Mouse (Mus musculus): ENCODE results near the gene Mrpl9.

The Mrpl9 gene

GRCm38 (mm10) chr3:94442951-94443596, at the start of gene Mrpl9:
Gene Mrpl9 (plus strand): TSS chr3:94443318.
- peak; percentile 94 for DNase-seq

GRCm38 (mm10) chr3:94396336-94396735, 46.8 kb upstream of the Mrpl9 start:
- DNase-seq, result no peak

DNA sequence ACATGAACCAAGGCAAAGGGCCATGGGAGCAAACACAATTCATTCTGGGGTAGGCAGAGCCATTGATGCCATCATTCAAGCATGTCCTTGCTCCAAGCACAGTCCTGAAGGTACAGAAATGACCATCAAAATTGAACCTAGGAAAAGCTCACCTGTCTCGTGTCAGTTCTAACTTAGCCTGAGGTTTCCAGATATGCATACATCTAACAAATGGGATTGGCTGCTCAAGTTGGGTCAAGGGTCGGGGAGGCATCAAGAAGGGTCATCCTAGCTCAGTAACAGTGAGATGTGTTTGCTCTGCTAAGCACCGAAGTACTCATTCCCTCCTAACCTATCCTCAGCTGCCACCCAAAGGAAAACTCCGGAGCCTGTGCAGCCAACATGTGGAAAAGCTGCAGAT, 46.3 kb upstream of the Mrpl9 start:
- DNase-seq, result no peak

GRCm38 (mm10) chr3:94398217-94398616, 44.9 kb upstream of the Mrpl9 start, which contains the start of gene Lingo4:
Gene Lingo4 (plus strand): TSS chr3:94398517.
- no peak for DNase-seq

DNA sequence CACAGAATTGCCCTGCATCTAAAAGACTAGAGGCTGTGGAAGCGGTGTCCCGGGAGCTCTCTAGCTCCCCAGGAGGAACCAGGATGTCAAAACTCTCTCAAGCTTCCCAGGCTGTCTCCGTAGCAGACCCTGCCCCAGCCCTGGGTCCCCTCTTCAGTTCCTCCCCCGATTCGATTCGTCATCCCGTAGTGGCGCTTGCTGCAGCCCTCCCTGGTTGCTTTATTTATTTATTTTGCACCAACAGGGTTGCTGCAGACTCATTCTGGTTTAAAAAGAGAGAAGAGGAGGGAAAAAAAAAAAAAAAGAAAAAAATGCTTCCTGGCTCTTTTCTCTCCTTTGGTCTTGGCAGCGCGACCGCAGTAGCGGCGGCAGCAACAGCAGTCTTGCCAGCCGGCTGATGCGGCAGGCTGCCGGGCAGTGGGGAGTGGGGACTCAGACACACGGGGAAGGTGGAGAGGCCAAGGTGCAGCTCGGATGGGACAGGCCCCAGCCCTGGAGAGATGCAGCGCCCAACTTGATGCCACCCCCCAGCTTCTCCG, 44.1 kb upstream of the Mrpl9 start:
- peak; percentile 30 for DNase-seq

DNA sequence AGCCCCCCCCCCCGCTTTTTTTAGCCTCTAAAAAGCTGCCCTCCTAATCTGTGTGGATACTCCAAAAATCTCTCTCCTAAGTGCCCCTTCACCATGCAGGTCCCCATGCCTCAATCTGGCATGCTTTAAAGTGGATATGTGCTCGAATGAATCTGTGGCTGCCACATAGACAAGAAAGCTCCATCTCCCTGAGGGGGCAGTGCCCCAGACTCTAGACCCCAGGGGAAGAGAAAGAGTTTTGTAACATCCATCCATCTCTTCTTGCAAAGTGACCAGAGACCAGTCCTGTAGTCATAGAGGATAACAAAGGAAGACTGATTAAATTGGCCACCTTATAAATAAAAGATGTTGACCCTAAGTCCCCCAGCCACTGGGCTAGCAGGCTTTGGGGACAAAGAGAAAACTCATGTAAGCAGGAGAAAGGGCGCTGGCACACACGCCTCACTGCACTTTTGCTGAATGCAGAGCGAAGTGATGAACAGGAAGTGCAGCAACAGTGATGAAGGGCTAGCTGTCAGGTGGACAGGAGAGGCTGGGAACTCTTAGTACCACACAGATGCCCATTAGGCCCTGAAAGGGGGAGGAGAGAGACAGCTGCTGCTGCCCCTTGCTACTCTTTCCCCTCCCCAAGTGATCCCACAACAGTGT, 43.3 kb upstream of the Mrpl9 start:
- no peak for DNase-seq

GRCm38 (mm10) chr3:94402451-94402850, 40.7 kb upstream of the Mrpl9 start:
- no peak for DNase-seq

DNA sequence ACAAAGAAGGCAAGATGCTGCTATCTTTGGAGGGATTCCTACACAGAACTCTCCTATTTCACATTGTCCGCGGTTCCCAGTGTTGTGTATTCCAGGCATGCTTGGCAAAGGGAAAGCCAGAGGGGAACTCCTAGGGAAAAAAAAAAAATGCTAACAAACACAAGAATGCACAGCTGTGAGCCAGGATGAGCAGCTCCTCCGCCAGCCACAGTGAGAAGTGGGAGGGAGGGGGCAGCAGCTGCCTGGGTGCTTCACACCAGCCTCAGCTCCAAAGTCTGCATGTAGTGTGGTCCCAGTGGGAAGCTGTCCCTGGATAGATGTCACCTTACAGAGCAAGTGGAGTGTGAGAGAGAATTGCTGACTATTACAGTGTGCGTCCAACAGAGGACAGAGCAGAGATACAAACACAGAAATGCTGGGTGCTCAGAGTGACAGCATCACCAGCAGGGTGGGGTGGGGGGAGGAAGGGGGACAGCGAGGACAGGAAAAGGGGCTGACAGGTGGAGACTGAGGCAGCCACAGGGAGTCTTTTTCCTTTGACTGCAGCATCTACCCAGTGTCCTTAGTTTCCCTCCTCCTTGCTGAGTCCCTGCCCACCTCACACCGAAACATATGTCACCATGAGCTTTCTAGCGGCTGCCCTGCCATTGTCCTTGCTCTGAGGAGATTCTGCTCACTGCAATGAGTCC, 38.6 kb upstream of the Mrpl9 start:
- no peak for DNase-seq

DNA sequence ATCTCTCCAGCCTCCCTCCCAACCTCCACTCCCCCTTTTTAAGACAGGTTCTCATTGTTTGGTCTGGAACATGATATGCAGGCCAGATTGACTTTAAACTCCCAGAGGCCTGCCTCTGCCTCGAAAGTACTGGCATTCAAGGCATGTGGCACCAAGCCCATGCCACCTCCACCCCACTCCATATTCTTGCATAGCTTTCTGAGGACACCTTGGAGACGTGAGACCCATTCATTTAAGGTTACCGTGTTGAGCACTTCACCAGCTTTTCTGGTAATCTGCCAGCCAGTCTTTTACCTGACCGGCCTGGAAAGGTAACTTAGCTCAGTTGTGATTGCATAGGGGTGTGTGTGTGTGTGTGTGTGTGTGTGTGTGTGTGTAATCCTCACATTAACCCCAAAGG, 37.6 kb upstream of the Mrpl9 start:
- no peak for DNase-seq

DNA sequence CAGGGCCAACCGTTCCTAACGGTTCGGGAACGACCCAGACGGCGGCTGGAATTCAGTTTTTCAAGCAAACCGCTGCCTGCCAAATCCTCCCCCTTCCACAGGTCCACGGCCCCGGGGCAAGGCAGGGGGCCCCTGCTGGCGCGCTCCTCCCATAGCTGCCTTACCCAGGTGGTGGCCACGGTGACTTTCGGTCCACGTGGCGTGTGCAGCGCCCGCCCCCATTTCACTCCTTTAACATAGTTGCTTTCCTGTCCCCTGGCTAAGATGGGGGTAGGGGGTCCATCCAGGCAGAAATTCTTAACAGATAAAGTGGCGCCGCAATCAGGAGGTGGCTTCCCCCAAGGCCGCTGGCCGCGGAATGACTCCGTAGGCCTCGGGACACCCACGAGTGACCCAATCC, 30.6 kb upstream of the Mrpl9 start:
- DNase-seq, result no peak

- DNase-seq, result peak; percentile 96
Observed at GRCm38 (mm10) chr3:94413031-94413679, 30.0 kb upstream of the Mrpl9 start, which contains the start of gene Tdrkh. Gene Tdrkh (plus strand): TSS chr3:94413273.

DNA sequence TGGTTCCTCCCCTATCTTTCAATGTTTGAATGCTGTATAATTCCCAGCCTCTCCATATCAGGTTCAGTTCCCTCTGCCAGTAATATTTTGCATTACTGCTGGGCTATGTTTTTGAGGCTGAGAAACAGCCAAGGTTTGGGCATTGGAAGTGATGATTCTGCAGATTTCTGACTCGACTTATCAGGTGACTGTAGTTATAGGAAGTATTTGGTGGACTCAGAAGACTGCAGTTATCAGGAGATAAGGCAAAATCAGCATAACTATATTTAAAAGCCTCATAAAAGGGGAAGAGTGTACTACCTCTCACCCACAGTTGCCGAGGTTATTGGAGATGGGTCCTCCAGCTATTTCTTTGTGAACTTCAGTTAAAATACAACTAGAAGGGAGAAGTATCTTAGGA, 12.1 kb upstream of the Mrpl9 start:
- DNase-seq, result no peak

DNA sequence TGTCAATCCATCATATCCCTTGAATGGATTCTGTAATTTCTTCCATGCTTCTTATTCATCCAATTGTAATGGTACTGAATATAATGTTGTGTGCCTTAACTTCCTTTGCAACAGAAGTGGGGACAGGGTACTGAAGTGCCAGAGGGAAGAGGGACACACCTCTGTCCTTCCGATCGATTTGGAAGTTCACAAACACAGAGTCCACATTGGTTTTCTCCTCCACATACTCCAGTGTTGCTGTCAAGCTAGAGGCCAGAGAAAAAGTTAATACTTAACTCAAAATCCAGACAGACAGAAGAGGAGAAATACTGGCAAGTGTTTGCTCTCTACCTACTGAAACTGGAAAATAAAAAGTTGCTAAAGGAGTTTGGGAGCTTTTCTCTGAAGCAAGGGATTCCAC, 8.8 kb upstream of the Mrpl9 start:
- DNase-seq, result no peak

DNA sequence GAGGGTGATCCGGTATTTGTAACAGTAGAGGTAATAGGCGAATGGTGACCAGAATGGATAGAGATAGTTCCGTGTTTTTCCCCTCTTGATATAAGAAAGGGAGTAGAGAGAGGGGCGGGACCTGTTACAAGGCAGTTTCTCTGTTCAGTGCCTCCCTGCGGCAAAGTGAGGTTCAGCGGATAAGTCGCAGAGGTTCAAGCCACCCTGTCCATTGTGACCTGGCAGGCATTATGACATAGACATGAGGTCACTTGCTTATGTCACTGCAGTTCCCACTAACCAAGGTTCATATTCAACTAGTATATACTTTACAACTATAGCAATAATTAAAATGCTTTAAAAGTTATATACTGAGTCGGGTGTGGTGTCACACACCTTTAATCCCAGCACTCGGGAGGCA, 6.7 kb upstream of the Mrpl9 start:
- no peak for DNase-seq

DNA sequence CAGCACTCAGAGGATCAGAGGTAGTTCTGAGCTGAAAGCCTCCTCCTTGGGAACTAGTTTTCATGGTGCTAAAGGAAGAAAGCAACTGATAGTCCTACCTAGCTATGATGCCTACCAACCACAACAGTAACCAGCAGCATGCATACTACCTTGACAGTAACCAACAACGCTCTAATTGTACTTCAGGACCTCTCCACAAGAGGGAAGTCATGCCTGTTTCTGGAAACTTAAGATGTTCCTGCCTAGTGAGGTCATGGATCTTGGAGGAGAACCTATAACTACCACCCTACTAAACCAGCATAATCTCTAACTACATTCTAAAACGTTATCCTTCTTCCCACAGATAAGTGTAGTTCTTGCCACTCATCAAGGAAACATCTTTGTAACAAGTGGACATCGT, 1.9 kb upstream of the Mrpl9 start:
- DNase-seq, result no peak

GRCm38 (mm10) chr3:94443597-94443964, 463 bp downstream of the Mrpl9 start, which contains the start of gene Oaz3:
Gene Oaz3 (minus strand): TSS chr3:94443915.
- no peak for DNase-seq

DNA sequence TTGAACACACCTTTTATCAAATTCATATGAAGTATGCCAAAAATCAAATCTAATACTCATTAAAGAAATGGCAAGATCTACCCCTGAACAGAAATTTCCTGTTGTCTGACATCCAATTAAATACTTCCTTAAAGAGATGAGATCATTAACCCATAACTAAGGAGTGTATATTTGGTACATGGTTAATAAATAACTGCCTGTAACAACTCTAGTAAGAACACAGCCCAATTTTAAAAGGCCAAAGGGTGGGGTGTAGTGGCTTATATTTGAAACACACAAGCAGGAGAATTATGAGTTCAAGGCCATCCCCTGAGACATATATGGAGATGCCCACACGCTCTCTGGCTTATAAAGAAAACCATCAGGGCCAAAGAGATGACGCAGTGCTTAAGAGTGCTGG, 6.3 kb downstream of the Mrpl9 start:
- no peak for DNase-seq

DNA sequence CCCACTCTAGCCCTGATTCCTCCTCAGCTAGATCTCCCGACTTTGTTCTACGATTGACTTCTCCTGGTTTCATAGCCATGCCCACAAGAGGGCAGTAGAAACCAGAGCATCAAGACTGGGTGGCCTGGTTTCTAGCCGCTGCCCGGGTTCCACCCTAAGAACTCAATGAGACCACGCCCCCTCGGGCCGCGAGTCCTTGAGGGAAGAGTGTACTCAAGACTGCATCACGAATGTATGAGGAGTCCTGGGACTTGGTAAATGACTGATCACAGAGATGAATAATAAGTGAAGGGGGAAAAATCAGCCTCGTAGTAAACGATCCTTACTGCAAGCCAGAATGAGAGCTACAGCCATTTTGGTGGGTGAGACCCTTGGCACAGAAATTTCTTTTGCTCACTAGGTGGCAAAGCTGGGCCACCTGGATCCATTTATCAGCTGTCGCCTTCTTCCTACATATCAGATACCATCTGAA, 13.4 kb downstream of the Mrpl9 start:
- DNase-seq, result peak; percentile 78

- DNase-seq, result no peak
Observed at GRCm38 (mm10) chr3:94457055-94457454, 13.9 kb downstream of the Mrpl9 start.

DNA sequence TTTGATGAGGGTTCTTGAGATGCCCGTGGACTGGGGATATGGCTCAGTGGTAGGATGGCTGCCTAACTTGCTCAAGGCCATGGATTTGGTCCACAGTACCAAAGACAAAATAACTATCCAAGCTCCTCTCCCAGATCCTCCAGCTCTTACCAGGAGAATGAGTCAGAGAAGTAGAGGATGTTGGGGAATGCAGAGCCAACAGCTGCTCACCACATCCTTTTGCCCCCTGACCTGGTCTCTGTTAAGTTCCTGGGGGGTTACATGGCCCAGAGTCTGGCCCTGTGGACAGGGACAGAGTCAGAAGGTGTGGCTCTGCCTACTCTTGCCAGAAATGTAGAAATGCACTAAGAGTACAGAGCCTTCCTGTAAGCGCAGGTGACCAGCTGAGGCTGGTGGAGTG, 16.7 kb downstream of the Mrpl9 start:
- no peak for DNase-seq

DNA sequence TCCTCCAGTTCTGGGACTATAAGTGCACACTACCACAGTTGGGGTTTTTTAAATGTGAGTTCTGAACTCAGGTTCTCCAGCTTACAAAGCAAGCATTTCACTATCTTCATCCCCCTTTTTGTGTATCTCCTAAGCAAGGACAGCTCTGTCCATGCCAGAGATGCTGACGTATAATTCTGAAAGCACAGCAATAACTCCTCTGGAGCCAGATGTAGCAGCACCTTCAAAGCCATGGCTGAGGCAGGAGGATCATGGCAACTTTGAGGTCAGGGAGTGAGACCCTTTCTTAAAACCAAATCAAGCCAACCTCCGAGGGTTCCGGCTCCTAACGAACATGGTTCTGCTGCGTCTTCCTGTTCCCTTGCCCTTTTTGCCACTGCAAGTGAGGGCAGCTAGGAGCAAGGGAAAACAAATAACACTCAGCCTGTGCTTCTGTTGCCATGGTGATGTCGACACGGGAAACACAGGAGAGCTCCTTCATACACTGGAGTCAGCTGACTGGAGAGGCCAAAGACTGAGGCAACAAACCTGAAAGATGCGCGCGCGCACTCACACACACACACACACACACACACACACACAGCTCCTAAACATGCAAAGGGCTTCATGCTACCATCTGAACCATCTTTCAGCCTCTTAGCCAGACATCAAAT, 20.9 kb downstream of the Mrpl9 start:
- DNase-seq, result no peak

GRCm38 (mm10) chr3:94465632-94466430, 22.7 kb downstream of the Mrpl9 start:
- no peak for DNase-seq

Data from cerebellum, adult 8-10 months (tissue).